Mouse (Mus musculus) gonadal fat pad, adult 2 months (tissue): ENCODE measurements around the gene Ankrd17. TPM values are rescaled to one million over a fixed set of nuclear protein-coding genes. Genes with fewer than 3 reads are reported as not detected.

ENCODE experiments used
- DNase-seq: peaks from one replicate; pipeline ENCODE4 v3.0.0-alpha.2; 2012; ENCODE audit warnings: low read depth
- polyA plus RNA-seq: library from polyadenylated mRNA; depleted of rRNA; stranded (reverse); fragments of >200 nt; gene quantifications from 2 replicates; pipeline ENCODE4 v1.2.3, GENCODE M21; 2012; rRNA removed

Ankrd17 gene
- 34.5 and 38.9 TPM in 2 replicates for polyA plus RNA-seq

DNA sequence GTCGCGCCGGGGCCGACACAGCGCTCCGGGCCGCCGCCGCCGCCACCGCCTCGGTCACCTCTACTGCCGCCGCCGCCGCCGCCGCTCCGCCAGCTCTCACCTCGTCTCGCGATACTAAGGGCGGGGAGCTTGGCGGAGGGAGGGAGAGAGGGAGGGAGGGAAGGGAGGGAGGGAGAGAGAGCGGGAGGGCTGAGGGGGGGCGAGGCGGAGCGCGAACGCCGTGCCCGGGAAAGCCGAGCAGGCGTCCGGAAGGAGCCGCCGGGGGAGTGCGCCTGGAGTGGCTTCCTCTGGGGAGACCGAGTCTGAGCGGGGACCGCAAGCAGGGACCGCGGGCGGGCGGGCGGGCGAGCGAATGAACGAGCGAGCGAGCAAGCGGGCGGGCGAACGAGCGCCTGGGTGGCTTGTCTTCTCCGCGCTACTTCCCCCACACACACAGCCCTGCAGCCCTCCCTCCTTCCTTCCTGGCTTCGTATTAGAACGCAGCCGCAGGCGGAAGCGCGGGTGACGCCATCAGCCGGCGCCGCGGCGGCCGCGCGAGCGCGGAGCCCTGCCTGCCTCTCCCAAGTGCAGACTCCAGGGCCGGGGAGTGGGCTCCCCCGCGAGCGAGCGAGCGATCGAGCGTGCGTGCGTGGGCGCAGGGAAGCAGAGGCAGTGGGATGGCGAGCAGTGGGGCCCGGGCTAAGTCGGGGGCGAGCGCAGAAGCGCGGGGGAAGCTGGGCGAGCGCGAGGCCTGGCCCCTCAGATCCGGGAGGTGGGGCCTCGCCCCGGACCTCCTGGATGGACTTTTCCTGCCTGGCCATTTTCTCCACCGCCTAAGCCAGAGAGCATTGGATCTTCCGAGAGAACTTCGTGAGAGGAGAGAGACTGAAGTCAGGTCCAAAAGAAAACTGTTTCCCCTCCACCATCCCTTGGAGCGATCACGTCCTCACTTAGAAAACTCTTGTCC lies at the start of gene Ankrd17:
Gene Ankrd17, minus strand, starts transcription at position 457 of the 946 bp plus-strand sequence.
- DNase-seq, result no peak

GRCm38 (mm10) chr5:90414925-90415295 lies 48.5 kb upstream of the Ankrd17 start:
- no peak for DNase-seq

DNA sequence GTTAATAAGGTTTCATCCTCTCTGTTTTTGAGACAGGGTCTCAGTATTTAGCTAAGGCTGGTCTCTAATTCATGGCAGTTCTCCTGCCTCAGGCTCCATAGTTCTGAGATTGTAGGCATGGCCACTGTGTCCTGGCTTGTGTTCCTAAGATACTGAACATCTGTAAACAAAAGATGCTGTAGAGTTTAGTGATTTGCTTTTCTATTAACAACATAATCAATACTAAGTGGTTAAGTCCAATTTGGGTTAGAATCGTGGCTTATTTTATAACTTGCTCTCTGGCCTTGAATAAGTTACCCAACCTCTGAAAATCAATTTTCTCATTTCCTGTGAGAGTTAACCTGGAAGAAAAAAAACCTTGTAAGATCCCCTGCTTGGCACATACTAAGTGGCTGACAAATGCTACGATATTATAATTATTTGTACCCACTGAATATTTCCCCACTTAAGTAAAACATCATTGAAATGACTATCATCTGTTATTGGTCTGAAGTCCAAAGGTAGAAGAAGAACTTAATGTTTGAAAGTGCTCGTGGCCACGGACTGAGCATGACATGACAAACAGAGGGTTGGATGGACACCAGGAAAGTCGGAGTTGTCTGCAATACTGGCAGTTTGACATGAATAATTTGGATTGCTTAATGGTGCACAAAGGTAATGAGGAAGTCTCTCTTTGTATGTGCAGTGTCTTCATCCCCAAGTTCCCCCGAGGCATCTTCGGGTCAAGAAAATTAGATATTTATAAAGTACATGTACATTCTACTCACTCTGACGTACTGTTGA lies 48.0 kb upstream of the Ankrd17 start:
- peak; percentile 74 for DNase-seq

- no peak for DNase-seq
Observed at GRCm38 (mm10) chr5:90405210-90405609, 38.8 kb upstream of the Ankrd17 start.

DNA sequence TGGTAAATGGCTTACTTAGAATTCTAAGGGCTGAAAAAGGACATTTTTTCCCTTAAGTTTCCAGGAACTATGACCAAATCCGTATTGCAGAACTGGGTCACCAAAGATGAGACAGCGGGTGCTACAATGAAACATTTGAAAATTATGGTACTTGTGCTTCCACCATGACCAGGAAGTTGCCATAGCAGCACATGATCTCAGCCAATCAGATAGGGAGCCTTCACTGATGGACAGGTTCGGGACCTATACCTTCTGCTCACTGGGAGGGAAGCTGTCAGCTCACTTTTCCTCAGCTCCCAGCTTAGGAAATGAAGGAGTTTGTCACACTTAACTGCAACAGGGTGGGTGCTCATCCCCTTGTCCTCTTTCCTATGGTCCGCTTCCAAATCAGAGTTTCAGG lies 30.4 kb upstream of the Ankrd17 start:
- DNase-seq, result no peak

GRCm38 (mm10) chr5:90394322-90394721 lies 27.9 kb upstream of the Ankrd17 start:
- DNase-seq, result no peak

DNA sequence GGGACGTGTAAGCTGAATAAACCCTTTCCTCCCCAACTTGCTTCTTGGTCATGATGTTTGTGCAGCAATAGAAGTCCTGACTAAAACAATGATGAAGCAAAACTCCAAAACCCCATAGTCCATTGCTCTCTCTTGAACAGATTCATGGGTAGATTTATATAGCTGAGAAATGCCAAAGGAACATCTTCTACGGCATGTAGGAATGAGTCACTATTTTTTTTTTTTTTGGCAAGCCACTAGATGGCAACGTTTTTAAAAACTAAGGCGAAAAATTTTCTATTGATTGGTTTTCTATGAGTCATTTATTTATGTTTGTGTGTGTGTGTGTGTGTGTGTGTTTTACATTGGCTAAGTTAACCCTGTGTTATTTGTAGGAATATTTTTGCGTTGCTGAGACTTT lies 27.4 kb upstream of the Ankrd17 start:
- no peak for DNase-seq

GRCm38 (mm10) chr5:90383080-90383479 lies 16.7 kb upstream of the Ankrd17 start:
- DNase-seq, result no peak

DNA sequence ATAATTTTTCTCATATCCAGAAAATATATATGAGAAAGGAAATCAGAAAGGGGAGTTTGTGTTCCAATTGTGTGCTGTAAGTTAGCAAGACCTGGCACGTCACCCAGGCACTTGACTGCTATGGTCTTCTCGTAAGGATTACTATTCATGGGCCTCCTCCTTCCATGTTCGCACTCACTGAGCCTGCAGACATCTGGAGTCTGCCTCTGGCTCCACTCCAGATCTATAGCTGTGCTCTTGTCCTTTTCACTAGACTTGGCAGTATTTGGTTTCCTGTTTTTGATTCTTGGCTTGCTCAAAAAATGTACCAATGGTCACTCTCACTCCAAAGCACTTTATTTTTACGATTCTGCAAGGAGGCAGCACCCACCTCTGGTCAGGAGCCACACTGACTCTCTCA lies 15.1 kb upstream of the Ankrd17 start:
- DNase-seq, result no peak

- DNase-seq, result no peak
Observed at GRCm38 (mm10) chr5:90373708-90374107, 7.3 kb upstream of the Ankrd17 start.

DNA sequence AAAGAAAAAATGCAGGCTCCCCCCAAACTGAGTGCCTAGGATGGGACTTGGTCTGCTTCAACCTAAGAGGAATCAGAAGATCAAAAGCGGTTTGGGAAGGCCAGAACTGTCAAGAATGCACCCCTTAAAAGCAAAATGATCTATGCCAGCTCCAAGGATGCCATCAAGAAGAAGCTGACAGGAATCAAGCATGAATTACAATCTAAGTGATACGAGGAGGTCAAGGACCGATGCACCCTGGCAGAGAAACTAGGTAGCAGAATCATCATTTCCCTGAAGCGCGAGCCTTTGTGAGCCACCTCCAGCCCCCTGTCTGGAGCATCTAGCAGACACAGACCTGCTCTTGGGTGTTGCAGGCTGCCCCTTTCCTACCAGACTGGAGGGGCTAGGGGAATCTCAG lies 4.0 kb upstream of the Ankrd17 start:
- no peak for DNase-seq

DNA sequence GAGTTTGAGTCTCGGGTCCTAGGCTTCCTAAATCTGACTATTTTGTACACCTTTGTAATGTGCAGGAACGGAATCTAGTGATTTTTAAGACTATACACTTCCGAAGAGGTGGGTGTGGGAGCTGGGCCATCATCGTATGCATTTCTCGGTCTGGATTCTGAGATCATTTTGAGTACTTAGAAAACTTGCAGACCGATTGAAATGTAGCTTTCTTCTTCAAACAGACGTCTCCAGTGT lies 608 bp upstream of the Ankrd17 start, which contains the start of gene Gm9958:
Gene Gm9958, plus strand, starts transcription at position 138 of the 237 bp plus-strand sequence.
- DNase-seq, result no peak

- DNase-seq, result no peak
Observed at GRCm38 (mm10) chr5:90365141-90365951, 1.0 kb downstream of the Ankrd17 start.

DNA sequence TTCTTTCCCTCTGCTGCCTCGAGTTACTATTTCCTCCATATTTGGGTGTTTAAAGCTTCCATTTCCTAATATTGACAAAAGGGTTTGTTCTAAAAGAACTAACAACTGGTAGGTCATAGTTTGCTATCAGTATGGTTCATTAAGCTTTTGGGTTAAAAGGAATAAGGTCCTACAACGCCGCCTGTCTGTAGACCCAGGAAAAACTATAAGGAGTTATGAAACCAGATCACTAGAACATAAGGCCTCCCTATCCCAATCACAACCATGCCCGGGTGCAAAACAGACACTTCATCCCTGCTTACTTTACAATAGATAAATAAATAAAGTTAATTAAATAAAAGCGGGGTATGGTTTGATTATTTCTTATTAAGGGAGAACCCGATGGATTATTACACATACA lies 1.9 kb downstream of the Ankrd17 start:
- DNase-seq, result no peak

GRCm38 (mm10) chr5:90355824-90356223 lies 10.6 kb downstream of the Ankrd17 start:
- no peak for DNase-seq

GRCm38 (mm10) chr5:90353552-90354317 lies 12.6 kb downstream of the Ankrd17 start:
- no peak for DNase-seq

GRCm38 (mm10) chr5:90346877-90347276 lies 19.5 kb downstream of the Ankrd17 start:
- no peak for DNase-seq

DNA sequence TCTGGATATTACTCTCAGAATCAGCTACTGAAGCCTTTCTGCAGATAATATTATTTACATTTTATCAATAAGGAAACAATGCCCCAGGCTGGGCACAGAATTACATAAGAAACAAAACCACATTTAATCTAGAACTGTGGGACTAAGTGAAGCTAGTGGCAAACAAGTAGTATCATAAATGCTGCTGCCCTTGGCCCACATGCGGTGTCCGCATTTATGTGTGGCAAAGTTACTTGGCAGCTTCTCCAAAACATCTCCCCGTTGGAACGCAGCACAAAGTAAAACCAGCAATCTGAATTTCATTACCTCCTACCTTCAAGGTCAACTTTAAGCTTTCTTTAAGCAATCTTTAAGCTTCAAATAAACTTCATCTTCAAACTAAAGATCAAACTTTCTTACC lies 25.5 kb downstream of the Ankrd17 start:
- DNase-seq, result no peak

GRCm38 (mm10) chr5:90339953-90340343 lies 26.4 kb downstream of the Ankrd17 start:
- DNase-seq, result no peak

GRCm38 (mm10) chr5:90339129-90339952 lies 27.0 kb downstream of the Ankrd17 start:
- DNase-seq, result no peak
